Mouse (Mus musculus): ENCODE data around the gene Srrt. TPM values are rescaled to one million over a fixed set of nuclear protein-coding genes. Genes with fewer than 3 reads are reported as not detected.

Gene Srrt
- total and polyA plus RNA-seq, 2 experiments: 20.7 to 61.5 TPM

DNA sequence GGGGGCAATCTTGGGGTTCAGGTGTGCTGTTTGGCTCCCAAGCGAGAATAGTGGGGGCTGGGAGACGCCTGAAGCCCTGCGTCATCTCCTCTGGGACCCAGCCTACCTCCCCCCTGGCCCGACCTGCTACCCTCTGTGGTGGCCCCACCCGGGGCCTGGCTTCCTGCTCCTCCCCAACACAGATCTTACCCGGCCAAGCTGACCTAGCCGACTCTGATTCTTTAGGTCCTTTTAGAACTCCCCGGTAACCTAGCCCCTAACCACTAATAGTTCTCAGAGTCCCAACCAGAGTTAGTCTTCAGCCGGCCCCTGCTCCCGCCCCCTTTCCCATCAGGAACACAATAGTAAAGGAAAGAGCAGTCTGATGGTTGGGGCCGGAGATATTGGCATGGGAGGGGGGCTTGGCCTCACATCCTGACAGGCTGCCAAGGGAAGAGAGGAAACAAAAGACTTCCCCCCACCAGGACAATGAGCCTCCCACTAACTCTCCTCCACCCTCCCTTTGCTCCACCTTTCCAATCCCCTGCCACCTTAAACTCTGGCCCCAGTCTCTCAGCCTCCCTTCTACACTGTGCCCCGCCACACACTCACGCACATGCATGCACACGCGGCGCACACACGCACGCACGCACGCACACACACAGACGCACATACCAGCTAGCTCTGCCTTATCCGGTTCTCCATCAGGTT is 32.0 kb upstream of the Srrt start:
- TF ChIP-seq POLR2A (IDR thresholded peaks at IDR 0.05; ENCODE audit: extremely low read depth, insufficient read depth, low read length): no peak
- TF ChIP-seq CTCF (IDR thresholded peaks at IDR 0.05; ENCODE audit: low read depth, low read length): no peak
- WGBS: 60% methylated on average over 22 of the region's 22 CpGs
- Histone ChIP-seq H3K36me3 (ENCODE audit: control insufficient read depth, insufficient read depth, low read length) (no peaks in the 10 kb centered on the region), H3K27ac (replicated peaks; ENCODE audit: insufficient read depth, low read depth, low read length) (peak overlapping the region; percentile 81), H3K4me3 (ENCODE audit: insufficient read depth, low read depth, low read length) (peak overlapping the region; percentile 14; the same call in 1 of the 2 replicates), H3K27me3 (ENCODE audit: control insufficient read depth, insufficient read depth, low read length) (no peaks in the 10 kb centered on the region), H3K4me1 (ENCODE audit: control insufficient read depth, insufficient read depth, low read length) (peaks cover 8% of the 10 kb centered on the region), H3K79me2 (ENCODE audit: control insufficient read depth, insufficient read depth, low read length) (no peaks in the 10 kb centered on the region), H3K9ac (ENCODE audit: low read depth, low read length) (peak overlapping the region; percentile 32; the same call in 1 of the 2 replicates)
- no peak for DNase-seq (ENCODE audit: extremely low read depth, low read depth, low spot score)

DNA sequence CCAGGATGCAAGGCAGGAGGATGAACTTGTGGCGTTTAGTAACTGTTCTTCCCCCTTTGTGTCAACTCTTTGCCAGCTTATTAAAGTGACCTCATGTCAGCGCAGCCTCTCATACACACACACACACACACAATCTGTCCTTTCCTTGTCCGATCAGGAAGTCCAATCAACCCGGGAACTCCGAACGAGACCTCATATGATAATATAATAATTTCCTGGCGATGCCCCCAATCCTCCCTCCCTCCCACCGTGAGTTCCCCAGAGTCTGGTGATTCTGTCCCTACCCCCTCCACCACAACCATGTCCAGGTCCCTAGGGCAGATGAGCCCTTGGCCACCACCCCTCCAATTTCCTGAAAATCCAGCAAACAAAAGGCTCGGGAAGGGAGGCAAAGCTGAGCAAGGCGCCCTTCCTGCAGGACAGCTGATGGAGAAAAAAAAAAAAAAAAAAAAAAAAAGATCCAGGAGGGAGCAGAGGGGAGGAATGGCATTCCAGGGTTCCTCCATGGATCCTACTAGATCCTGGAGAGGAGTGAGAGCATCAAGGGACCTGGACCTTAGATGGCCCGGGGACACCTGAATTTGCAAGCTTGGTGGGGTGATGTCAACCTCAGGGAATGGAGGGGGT is 31.3 kb upstream of the Srrt start:
- H3K4me1 ChIP-seq (ENCODE audit: control insufficient read depth, insufficient read depth, low read length): peaks cover 8% of the 10 kb centered on the region
- no peaks in the 10 kb centered on the region for H3K36me3 ChIP-seq (ENCODE audit: control insufficient read depth, insufficient read depth, low read length)
- H3K27ac ChIP-seq (replicated peaks; ENCODE audit: insufficient read depth, low read depth, low read length): peak overlapping the region; percentile 81
- H3K79me2 ChIP-seq (ENCODE audit: control insufficient read depth, insufficient read depth, low read length): no peaks in the 10 kb centered on the region
- peak overlapping the region; percentile 78 for H3K9ac ChIP-seq (ENCODE audit: low read depth, low read length)
- H3K27me3 ChIP-seq (ENCODE audit: control insufficient read depth, insufficient read depth, low read length): no peaks in the 10 kb centered on the region
- no peak for TF ChIP-seq POLR2A (IDR thresholded peaks at IDR 0.05; ENCODE audit: extremely low read depth, insufficient read depth, low read length)
- TF ChIP-seq CTCF (IDR thresholded peaks at IDR 0.05; ENCODE audit: low read depth, low read length): no peak
- 7% methylated on average over 11 of the region's 11 CpGs for WGBS
- H3K4me3 ChIP-seq (ENCODE audit: insufficient read depth, low read depth, low read length): peak overlapping the region; percentile 58
- no peak for DNase-seq (ENCODE audit: extremely low read depth, low read depth, low spot score)

DNA sequence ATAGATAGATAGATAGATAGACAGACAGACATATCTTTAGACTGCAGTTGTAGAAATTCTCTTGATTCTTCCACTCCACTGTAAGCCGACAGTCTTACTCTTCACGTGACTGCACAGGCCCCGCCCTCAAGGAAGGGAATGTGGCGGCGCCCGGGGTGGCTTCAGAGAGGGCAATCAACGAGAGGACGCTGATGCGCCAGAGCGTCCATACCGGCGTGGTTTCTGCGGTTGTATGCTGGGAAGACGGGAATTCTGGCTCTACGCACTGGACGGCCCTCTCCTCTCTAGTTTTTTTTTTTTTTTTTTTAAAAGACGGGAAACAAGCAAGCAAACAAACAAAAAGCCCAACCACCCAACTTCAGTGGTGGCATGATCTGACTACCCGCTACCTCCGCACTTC is 30.8 kb upstream of the Srrt start:
- Histone ChIP-seq H3K4me1 (ENCODE audit: control insufficient read depth, insufficient read depth, low read length) (peaks cover 8% of the 10 kb centered on the region), H3K27me3 (ENCODE audit: control insufficient read depth, insufficient read depth, low read length) (no peaks in the 10 kb centered on the region), H3K36me3 (ENCODE audit: control insufficient read depth, insufficient read depth, low read length) (no peaks in the 10 kb centered on the region), H3K4me3 (ENCODE audit: insufficient read depth, low read depth, low read length) (peak overlapping the region; percentile 58), H3K79me2 (ENCODE audit: control insufficient read depth, insufficient read depth, low read length) (no peaks in the 10 kb centered on the region), H3K27ac (replicated peaks; ENCODE audit: insufficient read depth, low read depth, low read length) (peak overlapping the region; percentile 81), H3K9ac (ENCODE audit: low read depth, low read length) (peak overlapping the region; percentile 78)
- DNase-seq (ENCODE audit: extremely low read depth, low read depth, low spot score): peak; percentile 86
- WGBS: under 1% methylated on average over 19 of the region's 19 CpGs
- TF ChIP-seq CTCF (IDR thresholded peaks at IDR 0.05; ENCODE audit: low read depth, low read length): no peak
- TF ChIP-seq POLR2A (IDR thresholded peaks at IDR 0.05; ENCODE audit: extremely low read depth, insufficient read depth, low read length): 0 out of 2 replicates have a peak, but pooled peaks have one; percentile 19

DNA sequence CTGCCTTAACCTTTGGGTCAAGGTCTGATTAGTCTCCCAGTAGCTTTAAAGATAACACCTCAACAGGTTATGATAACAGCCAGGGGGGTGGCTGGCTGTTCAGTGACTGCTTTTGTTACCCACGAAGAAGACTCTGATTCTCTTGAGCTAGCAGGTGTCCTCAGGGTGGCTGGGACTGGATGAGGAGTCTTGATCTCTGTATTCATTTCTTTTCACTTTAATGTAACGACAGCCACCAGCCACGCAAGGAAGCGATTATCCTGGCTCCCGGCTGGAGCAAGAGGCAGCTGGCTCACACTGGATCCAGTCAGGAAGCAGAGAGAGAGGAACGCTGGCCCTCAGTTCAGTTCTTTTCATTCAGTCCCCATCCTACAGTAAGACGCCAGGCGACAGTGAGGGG is 29.7 kb upstream of the Srrt start:
- Histone ChIP-seq H3K27ac (replicated peaks; ENCODE audit: insufficient read depth, low read depth, low read length) (no peak overlapping the region), H3K4me1 (ENCODE audit: control insufficient read depth, insufficient read depth, low read length) (peaks cover 8% of the 10 kb centered on the region), H3K9ac (ENCODE audit: low read depth, low read length) (no peak overlapping the region), H3K27me3 (ENCODE audit: control insufficient read depth, insufficient read depth, low read length) (no peaks in the 10 kb centered on the region), H3K79me2 (ENCODE audit: control insufficient read depth, insufficient read depth, low read length) (no peaks in the 10 kb centered on the region), H3K36me3 (ENCODE audit: control insufficient read depth, insufficient read depth, low read length) (no peaks in the 10 kb centered on the region), H3K4me3 (ENCODE audit: insufficient read depth, low read depth, low read length) (no peak overlapping the region)
- DNase-seq (ENCODE audit: extremely low read depth, low read depth, low spot score): no peak
- TF ChIP-seq CTCF (IDR thresholded peaks at IDR 0.05; ENCODE audit: low read depth, low read length) (no peak), POLR2A (IDR thresholded peaks at IDR 0.05; ENCODE audit: extremely low read depth, insufficient read depth, low read length) (no peak)
- WGBS: 50% methylated on average over 8 of the region's 8 CpGs

DNA sequence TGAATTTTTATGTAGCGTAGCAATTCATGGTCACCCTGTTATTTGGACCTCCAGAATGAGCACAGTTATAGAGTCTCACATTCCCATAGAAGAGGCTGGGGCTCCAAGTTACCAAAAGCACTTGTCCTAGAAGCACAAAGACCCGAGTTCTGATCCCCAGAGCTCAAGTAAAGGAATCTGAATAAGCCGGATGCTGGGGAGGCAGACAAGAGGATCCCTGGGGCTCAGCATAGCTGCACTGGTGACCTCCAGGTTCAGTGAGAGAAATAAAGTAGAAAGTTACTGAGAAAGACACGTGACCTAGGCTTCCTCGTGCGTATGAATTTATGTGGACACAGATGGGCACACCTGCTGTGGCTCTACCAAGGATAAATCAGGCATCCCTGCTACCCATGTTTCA is 27.6 kb upstream of the Srrt start:
- no peaks in the 10 kb centered on the region for H3K79me2 ChIP-seq (ENCODE audit: control insufficient read depth, insufficient read depth, low read length)
- H3K4me1 ChIP-seq (ENCODE audit: control insufficient read depth, insufficient read depth, low read length): peaks cover 8% of the 10 kb centered on the region
- H3K4me3 ChIP-seq (ENCODE audit: insufficient read depth, low read depth, low read length): no peak overlapping the region
- no peak for DNase-seq (ENCODE audit: extremely low read depth, low read depth, low spot score)
- TF ChIP-seq CTCF (IDR thresholded peaks at IDR 0.05; ENCODE audit: low read depth, low read length) (no peak), POLR2A (IDR thresholded peaks at IDR 0.05; ENCODE audit: extremely low read depth, insufficient read depth, low read length) (no peak)
- no peaks in the 10 kb centered on the region for H3K36me3 ChIP-seq (ENCODE audit: control insufficient read depth, insufficient read depth, low read length)
- H3K9ac ChIP-seq (ENCODE audit: low read depth, low read length): no peak overlapping the region
- H3K27me3 ChIP-seq (ENCODE audit: control insufficient read depth, insufficient read depth, low read length): no peaks in the 10 kb centered on the region
- H3K27ac ChIP-seq (replicated peaks; ENCODE audit: insufficient read depth, low read depth, low read length): no peak overlapping the region
- WGBS: 90% methylated on average over 6 of the region's 6 CpGs

DNA sequence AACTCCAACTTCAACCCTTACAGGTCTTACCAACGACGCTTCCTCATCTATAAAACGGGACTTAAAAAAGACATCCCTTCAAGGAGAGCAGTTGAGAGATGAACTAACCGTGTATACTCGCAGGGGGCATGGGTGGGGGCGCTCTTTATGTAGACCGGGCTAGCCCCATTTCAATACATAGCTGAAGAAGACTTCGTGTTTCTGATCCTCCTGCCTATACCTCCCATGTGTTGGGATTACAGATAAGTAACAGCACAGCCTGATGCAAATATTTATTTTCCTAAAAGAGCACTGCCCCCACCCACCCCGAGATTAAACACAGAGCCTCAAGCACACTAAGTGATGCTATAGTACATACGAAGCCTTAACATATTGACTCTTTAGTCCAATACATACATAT is 26.8 kb upstream of the Srrt start:
- peak; percentile 17 for DNase-seq (ENCODE audit: extremely low read depth, low read depth, low spot score)
- Histone ChIP-seq H3K36me3 (ENCODE audit: control insufficient read depth, insufficient read depth, low read length) (no peaks in the 10 kb centered on the region), H3K4me3 (ENCODE audit: insufficient read depth, low read depth, low read length) (no peak overlapping the region), H3K4me1 (ENCODE audit: control insufficient read depth, insufficient read depth, low read length) (peaks cover 8% of the 10 kb centered on the region), H3K27ac (replicated peaks; ENCODE audit: insufficient read depth, low read depth, low read length) (no peak overlapping the region), H3K9ac (ENCODE audit: low read depth, low read length) (no peak overlapping the region), H3K79me2 (ENCODE audit: control insufficient read depth, insufficient read depth, low read length) (no peaks in the 10 kb centered on the region), H3K27me3 (ENCODE audit: control insufficient read depth, insufficient read depth, low read length) (no peaks in the 10 kb centered on the region)
- 45% methylated on average over 10 of the region's 10 CpGs for WGBS
- TF ChIP-seq POLR2A (IDR thresholded peaks at IDR 0.05; ENCODE audit: extremely low read depth, insufficient read depth, low read length): no peak
- no peak for TF ChIP-seq CTCF (IDR thresholded peaks at IDR 0.05; ENCODE audit: low read depth, low read length)
